Mouse (Mus musculus): ENCODE measurements around the gene Pla2g2c.

Pla2g2c gene

DNA sequence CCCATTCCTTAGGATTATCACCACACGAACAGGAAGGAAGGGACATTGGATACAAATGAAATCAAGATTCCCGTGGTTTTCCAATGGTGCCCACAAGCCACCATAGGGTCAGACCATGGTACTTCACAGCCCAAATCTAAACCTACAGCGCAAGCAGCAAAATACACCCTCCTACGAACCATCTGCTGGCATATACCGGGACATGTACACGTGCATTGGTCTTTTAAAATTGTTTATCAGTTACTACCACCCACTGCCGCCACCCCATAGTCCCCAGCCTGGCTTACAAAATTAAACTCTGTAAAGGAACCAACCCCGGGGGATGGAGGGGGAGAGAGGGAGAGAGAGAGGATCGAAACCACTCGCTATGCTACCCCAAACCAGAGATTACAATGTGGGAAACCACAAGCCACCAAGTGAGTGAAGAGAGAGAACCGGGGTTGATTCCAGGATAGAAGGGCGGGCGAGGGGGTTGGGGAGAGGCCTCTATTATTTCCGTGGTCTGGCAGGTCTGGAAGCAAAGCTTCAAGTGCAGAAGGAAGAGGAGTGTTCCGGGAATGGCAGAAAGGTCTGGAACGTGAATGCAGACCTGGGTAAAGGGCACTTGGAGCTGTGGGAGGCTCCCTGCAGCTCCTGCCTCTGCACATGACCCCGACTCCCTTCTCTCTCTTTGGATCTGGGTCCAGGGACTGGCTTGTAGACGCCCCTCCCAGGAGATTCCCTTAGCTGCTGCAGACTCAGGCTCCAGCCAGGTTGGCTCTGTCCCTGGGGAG lies at the start of gene Pla2g2c:
Pla2g2c (plus strand) TSS at position 439 of the 773 bp plus-strand sequence.
- DNase-seq (ENCODE audit: low read depth, low spot score), result no peak

DNA sequence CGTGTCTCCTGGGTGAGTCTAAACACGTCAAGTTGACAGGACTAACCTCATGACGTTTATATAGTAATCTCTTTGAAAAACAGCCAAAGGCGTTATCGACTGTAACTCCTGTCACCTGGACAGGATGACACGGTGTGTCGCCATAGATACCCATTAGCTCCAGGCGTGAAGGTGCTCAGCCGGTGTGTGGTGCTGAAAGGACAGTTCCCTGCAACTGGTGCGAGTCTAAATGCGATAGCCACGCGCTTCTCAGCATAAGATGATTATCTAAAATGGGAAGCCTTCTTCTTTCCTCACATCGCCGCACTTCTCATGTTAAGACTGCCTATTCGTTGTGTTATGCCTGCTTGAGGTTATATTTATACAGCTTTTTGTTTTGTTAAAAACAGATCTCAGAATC lies 48.1 kb upstream of the Pla2g2c start:
- peak; percentile 74 for DNase-seq (ENCODE audit: low read depth, low spot score)

DNA sequence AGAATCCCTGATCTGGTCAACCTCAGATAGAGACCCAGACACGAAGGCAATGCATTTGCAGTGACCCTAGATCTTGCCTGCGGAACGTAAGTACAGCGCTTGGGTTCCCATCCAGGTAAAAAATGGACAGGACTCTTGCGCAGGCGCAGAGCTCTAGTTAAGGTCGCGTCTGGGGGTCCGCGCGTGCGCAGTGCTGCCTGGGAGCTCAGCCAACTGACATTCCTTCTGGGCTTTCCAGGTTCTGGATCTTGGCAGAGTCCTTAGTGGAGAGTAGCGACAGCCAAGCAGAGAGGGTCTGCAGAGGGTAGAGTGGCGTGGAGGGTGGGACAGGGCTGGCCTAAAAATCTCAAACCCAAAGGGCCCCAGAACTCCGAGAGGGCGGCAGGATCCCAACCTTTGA lies 47.0 kb upstream of the Pla2g2c start:
- peak; percentile 24 for DNase-seq (ENCODE audit: low read depth, low spot score)

DNA sequence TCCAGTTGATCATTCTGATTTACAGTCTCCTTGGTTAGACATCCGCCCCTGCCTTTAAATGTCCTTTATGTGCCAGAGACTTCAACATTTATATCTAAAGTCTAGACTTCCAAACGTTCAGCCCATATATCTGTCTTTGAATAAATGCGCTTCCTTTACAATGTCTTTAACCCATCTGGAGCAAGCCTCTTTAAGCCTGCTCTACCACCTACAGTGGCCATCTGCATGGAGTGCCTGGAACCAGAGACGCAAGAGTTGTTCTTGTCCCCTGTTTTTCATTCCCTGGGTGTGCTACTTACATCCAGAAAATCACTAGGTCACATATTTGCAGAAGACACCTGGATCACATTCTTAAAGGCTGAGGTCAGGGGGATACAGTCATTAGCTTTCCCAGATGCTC lies 44.5 kb upstream of the Pla2g2c start:
- no peak for DNase-seq (ENCODE audit: low read depth, low spot score)

DNA sequence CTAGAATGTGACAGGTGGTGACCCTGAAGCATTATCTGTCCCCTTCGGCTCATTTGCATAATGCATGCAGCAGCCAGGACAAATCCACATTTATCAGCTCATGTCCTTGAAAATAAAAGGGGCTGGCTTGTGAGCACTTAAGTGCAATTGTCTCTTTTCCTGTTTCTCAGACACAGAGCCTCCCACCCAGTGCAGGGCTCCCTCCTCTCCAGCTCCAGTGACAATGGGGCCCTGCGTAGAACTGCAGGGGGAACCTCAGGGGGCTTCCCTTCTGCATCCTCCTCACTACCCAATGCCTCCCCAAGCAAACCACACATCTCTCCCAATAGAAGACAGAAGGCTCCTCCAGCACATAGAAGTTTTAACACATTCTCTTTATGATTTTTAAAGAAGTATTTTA lies 41.8 kb upstream of the Pla2g2c start:
- DNase-seq (ENCODE audit: low read depth, low spot score), result peak; percentile 21

DNA sequence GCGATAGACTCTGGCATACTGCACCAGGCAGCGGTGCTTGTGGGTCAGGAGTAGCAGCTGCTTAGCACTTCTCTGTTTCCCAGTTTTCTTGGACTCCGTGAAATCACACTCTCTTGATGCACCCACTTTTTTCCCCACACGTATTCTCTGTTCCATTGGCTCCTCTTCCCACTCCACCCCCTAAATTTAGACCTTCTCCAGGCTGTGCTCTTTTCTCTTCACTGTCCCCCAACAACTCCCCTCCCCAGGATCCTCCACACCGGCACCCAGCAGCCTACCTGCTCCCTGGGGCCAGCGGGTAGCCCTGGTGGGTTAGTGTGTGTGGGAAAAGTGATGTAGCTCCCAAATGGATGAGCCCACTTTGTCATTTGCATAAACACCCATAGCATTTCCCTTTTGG lies 38.8 kb upstream of the Pla2g2c start:
- DNase-seq (ENCODE audit: low read depth, low spot score), result no peak

DNA sequence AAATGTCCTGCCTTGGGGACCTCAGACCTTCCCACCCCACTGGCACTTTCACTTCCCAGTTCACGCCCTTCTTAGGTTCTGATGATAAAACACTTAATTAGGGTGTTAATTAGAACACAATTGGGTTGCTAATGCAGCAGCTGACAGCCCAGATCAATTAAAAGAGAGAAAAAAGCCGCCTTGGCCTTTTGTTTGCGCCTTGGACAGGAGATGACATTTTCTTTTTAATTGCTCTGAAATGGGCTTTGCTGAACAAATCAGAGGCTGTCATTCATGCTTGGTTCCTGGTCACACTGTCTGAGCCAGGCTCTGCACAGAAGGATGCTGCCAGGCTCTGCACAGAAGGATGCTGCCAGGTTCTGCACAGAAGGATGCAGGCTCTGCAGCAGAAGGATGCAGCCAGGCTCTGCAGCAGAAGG lies 35.5 kb upstream of the Pla2g2c start:
- DNase-seq (ENCODE audit: low read depth, low spot score), result no peak

DNA sequence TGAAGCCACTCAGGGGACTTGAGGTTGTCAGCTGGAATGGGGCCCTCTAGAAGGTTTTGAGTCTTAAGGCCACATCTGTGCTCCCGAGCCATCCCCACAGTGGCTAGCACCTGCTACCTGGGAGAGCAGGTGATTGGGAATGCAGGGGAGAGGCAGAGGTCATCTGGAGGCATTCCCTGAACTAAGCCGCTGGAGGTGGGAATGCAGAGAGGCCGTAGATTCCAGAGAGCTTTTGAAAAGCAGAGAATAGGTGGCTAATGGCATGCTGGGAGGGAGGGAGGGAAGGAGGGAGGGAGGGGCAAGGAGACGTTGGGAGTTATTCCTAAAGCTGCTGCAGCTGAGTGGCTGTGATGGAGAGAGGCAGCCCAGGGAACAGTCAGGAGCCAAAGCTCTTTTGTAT lies 34.0 kb upstream of the Pla2g2c start:
- no peak for DNase-seq (ENCODE audit: low read depth, low spot score)

DNA sequence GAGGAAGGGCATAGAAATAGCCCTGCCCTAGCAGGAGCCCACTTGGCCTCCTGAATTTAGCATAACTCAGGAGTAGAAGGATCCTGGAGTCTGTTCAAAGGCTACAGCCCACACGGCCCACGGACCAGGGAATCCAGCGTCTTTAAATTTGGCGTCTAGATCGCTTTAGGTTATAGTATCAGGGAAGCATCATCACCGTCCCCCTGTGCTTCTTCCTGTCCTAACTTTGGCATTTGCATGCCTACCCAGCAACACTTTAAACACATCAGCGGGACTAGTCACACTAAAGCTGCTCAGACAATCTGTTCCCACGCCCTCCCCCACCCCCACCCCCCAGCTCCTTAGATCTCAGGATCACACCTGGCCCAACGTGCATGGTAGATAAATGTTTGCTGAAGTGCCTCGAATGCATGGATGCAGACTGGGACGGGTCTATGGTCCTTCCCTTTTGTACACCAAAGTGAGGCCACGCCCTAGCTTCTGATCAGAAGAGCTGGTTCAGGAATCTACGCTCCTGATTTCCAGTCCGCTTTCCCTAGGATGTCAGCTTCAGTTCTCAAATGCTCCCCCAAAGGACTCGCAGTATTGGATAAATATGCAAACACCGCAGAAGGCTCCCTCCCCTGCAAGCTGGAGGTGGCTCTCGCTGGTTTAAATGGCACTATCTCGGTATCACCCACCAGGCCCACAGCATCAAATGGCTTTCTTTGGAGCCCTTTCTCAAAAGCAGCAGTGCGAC lies 33.0 kb upstream of the Pla2g2c start:
- no peak for DNase-seq (ENCODE audit: low read depth, low spot score)

DNA sequence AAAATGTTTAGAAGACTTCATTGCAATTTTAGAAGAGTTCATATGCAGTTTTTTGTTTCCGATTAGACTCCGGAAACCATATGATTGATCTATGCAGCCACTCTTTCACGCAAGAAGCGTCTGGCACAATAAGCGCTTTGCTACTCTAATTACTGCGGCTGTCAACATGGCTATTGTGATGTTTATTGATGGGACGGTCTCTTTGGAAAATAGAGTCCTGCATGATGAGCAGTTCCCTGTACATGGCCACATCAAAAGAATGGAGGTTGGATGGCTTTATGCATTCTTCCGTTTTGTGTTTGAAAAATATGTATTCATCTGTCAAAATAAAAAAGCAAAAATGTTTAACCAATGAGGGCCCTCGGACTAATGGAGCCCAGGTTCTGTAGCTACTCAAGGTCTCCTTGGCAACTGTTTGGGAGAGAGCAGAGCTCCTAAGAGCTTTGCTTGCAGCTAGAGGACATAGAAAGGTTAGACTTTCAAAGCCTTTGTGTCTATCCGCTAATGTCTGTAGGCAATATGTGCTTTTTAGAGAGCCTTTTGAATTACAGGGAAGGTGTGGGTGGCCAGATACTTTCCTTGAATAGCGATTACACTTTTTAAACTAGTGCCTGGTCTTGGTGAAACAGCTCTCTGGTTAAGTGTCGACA lies 31.4 kb upstream of the Pla2g2c start:
- peak; percentile 47 for DNase-seq (ENCODE audit: low read depth, low spot score)

DNA sequence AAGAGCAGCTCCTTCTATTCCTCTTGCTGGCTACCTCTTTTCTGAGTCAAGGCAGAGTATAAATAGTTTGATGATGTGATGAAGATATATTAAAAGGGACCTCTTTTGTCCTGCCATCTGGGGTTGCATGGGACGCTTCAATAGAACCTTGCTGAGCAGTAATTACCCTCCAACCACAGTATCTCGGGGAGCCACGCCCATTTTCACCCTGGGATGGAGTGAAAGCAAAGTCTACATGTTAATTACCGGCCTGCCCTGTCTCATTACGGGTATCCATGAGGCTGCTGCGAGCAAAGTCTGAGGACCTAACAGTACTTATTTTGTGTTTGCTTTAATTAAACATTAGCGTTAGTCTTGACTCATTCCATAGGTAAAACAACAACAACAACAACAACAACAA lies 27.9 kb upstream of the Pla2g2c start:
- DNase-seq (ENCODE audit: low read depth, low spot score), result peak; percentile 37

DNA sequence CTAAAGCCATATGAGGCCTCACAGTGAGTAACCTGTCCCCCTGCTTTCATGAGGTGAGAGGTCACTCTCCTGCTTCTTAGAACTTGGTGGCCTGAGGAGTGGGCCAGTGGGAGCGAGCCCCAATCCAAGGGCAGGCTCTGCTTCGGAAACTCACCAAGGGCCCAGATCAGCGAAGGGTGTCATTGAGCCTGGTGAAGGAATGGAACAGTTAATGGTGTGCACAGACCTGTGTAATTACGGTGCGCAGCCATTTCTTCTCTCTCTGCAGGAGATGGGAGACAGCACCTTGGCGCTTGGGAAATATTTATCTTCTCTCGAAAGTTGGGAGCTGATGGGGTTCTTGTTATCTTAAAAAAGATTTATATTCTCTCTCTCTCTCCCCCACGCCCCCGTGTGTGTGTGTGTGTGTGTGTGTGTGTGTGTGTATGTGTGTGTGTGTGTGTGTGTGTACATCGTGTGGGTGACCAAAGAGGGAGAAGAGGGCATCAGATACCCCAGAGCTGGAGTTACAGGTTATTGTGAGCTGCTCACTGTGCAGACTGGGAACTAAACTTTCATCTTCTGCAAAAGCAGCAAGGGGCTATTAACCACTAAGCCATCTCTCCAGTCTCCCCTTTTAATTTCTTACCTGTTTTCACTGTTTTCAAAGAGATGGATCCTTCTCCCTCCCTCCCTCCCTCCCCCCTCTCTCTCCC lies 27.3 kb upstream of the Pla2g2c start:
- no peak for DNase-seq (ENCODE audit: low read depth, low spot score)

DNA sequence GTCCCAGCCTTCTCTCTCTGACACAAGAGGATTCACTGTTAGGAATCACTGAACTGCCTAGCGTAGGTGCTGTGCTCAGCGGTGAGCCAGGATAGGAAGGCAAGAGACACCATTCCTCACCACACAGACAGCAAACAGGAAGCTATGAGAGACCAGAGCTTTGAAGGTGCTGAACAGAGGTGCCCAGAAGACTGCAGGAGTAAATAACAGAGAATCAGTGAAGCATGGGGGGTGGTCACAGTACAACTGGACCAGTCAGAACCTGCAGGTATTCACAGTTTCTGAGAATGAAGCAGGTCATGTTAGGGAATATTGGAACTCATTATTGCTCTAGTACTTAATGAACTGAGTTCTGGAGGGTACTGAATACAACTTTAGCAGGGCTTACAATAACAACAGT lies 26.3 kb upstream of the Pla2g2c start:
- no peak for DNase-seq (ENCODE audit: low read depth, low spot score)

DNA sequence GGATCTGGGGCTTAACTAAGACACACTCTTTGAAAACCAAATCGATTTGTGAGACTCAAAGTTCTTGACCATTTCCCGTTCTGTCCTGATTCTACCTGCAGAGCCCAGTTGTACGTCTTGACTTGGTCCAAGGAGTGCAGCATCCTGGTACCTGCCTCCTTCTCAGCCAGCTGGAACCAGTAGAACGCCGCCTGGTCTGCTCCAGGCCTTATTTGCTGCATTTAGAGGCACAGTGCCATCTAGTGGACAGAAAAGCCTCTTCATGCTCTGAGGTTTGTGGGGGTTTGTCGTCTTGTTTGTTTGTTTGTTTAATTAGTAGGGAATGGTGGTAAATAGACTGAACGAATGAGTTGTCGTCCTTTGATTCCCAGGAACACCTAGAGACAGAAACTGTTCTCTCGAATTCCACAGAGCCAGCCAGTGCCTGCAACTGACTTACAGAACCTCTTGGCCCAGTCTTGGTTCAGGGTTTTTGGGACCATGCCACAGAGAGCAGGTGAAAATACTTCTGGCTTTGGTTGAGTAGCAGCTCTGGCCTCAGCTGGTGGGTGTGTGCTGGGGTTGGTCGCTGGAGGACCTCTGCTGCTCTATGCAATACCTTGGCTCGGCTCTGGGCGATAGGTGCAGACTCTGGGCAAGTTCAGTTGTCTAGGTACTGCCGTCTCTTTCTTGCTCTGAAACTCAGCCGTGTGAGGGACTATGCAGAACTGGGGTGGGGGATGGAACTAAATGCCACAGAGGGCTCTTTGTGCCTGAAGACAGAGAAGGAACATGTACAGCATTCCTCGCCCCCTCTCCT lies 24.2 kb upstream of the Pla2g2c start:
- DNase-seq (ENCODE audit: low read depth, low spot score), result peak; percentile 77

DNA sequence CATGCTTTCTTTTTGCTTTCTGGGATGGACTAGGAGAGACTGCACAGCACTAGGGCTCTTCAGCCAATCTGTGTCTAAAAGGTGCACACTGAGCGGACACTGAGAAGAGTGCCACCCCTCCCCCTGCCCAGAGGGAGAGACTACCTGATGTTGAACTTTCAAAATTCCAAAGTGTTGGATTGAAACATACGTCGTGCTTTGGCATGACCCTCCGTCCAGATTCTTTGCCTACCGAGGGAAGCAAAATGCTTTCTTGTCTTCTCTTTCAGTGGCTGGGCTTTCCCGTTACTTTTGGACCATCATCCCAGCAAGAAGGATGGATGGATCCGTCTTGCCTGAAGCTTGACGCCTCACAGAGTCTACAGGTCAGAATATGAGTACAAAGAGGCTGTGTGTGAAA lies 23.5 kb upstream of the Pla2g2c start:
- DNase-seq (ENCODE audit: low read depth, low spot score), result no peak

DNA sequence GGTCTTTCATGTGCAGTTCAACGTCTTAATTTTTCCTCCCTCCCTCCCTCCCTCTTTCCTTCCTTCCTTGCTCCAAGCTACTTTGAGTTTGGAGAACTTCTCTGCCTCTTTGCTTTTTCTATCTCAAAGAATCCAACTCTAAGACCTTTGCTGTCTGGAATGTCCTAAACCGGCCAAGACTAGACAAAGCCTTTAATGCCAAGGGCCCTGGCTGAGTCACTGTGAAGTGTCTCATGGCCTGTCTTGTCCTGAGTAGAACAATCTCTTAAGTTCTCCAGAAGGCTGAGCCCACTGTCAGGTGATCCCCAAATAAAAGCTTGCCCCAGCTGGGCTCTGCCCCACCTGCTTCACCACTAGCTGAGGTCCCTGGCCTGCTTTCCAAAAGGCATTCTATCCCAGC lies 22.6 kb upstream of the Pla2g2c start:
- no peak for DNase-seq (ENCODE audit: low read depth, low spot score)

DNA sequence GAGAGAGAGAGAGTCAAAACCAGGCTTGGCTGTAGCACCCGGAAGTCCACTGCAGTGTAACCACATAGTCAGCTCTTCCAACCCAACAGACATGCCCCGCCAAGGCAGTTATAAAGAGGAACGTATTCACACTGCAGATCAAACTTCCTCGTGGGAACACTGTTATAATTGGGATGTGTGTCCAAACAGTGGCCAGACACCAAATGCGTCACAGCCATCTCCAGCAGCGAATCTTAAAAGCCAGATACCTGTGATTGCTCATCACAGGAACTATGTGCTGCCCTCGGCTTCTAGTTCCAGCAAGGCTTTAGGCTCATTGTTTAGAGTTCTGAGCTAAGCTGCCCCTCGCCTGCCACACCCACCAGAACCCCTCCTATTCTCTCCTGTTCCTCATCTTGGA lies 22.1 kb upstream of the Pla2g2c start:
- DNase-seq (ENCODE audit: low read depth, low spot score), result no peak

DNA sequence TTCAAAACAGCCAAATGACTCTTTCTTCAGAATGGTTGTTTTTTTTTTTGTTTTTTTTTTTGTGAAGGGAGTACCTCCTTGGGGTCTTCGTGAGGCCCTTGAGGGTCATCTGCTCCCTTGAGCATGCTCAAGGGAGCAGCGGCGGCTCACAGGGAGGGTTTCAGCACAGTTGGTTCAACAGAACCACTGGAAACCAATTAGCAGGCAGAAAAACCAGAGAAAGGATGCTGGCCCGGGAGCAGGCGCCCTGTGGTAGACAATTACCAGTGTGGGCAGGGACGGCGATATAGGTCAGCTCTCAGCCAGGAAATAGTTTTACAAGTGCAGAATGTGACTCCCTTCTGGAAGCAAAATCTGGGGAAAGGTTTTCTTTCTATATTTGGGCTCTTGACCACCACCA lies 21.0 kb upstream of the Pla2g2c start:
- no peak for DNase-seq (ENCODE audit: low read depth, low spot score)

DNA sequence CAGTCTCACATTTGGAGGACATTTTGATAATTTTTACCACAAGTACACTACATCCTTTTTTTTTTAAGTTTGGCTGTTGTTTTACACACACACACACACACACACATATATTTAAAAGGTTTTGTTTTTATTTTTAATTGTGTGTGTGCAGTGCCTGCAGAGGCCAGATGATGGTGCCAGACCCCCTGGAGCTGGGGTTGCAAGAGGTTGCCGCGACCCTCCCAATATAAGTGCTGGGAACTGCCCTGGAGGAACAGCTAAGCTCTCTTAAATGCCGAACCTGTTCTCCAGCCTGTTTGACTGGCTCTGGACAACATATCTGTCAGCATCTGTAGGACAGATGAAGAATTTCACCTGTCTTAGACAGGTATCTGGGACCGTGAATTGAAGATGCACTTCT lies 20.4 kb upstream of the Pla2g2c start:
- no peak for DNase-seq (ENCODE audit: low read depth, low spot score)

DNA sequence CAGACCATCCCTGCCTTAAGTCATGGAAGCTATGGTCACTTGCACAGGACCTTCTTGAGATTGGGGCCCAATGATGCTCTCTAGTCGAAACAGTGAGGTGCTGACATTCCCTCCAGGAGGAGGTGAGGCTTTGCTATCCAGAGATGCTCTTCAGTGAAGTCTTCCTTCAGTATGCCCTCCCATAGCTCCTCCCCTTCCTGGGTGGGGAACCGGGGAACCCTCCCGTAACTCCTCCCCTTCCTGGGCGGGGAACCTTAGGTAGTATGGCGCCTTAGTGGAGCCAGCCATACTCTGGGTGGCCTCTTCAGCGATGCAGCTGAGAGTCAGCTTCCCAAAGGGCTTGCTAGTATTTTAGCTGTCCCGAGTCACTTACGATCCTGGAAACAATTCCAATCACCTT lies 18.0 kb upstream of the Pla2g2c start:
- no peak for DNase-seq (ENCODE audit: low read depth, low spot score)

DNA sequence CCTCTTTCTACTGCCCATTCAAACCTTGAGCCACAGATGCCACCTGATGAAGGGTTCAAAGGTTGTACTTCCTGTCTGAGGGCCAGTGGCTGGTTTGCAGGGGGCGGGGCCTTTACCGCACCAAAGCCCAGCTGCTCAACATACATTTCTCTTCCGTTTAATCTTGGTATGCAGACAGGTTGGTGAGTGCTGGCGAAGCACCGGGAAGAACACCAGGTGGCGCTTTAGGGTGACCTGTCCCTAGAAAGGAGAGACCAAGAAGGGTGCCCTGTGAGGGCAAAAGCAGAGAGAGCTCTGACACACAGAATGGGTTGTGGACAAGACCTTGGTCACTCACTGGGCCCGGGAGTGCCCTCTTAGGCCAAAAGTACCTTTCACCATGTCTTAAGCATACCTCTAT lies 16.0 kb upstream of the Pla2g2c start:
- peak; percentile 63 for DNase-seq (ENCODE audit: low read depth, low spot score)
